Mouse (Mus musculus) heart, postnatal 25 days (tissue): Measurements from ENCODE around the gene Dmxl2. TPM values are rescaled to one million over a fixed set of nuclear protein-coding genes. Genes with fewer than 3 reads are reported as not detected.

Experiments
- DNase-seq: peaks from one replicate; pipeline ENCODE4 v3.0.0; 2022; ENCODE audit warnings: low spot score
- intact Hi-C: fragments of 180-260 bp; cut with DNase I; formaldehyde crosslinking; loops from one replicate; pipeline ENCODE4 v1.15.1; 2025
- total RNA-seq, 2 experiments: library from RNA; stranded (reverse); gene quantifications; 2 replicates each; pipeline ENCODE4 v1.2.3; 2021

Dmxl2 gene
- total RNA-seq, 2 experiments from 2014 or later, result 18.5 to 20.0 TPM

DNA sequence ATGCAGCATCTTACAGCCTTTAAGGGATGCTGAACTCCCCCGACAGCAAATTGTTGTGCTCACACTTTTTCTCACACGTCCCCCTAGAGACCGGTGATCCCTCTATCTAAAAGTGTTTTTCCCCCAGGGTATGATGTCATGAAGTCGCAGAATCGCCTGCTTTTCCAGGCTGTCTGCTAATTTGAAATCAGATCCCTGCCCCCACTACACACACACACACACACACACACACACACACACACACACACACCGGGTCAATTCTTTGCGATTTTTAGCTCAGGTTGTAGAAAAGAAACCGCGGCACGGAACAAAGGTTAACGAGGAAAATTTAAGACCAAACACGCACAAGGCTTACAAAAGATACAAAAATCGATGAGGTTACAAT is 677 bp upstream of the Dmxl2 start:
- intact Hi-C loops, result loop anchor here (5.0 kb wide), 1 partner anchor 85 kb away; the partner anchor contains the start of gene Idh3a
- no peak for DNase-seq

DNA sequence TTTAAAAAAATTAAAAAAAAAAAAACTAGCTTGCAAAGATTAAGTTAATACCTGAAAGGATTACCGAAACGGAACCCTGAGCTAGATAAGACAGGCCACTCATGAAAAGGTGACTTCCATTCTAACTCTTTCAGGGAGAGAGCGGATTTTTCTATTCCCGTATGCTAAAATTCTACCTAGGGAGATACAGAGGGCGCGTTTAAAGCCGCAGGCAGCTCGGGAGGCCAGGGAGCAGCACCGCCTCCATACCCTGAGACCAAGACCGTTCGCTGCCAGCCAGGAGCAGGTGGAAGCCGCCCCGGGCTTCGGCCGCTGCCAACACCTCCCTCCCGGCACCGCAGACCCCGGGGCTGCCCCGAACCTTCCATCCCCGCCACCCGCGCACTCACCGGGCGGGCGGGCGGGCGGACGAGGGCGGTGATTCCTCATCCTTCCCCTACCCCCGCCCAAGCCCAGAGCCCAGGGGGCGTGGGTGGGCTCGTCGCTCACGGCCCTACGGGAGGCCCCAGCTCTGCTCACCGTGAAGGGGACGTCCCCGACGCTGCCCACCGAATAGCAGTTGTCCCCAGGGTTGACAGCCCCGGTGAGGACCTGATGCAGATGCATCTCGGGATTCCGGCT is 484 bp downstream of the Dmxl2 start:
- intact Hi-C loops, result loop anchor here (5.0 kb wide), 1 partner anchor 86 kb away; the partner anchor contains the start of gene Idh3a
- peak; percentile 8 for DNase-seq

DNA sequence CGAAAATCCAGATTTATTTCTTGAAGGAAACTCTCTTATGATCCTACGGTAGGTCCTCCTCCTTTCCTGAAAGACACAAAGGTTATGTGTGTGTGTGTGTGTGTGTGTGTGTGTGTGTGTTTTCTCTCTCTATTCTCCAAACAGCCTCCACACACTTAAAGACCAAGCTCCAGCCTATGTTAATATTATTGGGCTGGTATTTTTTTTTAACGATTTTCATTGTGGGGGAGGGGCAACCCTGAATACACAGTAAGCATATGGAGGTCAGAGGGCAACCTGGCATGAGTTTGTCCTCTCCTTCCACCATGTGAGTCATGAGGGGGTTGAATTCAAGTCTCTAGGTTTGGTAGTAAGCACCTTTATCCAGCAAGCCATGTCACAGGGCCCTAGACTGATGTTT is 1.6 kb downstream of the Dmxl2 start:
- intact Hi-C loops, result loop anchor here (5.0 kb wide), 1 partner anchor 88 kb away; the partner anchor contains the start of gene Idh3a
- DNase-seq, result no peak

DNA sequence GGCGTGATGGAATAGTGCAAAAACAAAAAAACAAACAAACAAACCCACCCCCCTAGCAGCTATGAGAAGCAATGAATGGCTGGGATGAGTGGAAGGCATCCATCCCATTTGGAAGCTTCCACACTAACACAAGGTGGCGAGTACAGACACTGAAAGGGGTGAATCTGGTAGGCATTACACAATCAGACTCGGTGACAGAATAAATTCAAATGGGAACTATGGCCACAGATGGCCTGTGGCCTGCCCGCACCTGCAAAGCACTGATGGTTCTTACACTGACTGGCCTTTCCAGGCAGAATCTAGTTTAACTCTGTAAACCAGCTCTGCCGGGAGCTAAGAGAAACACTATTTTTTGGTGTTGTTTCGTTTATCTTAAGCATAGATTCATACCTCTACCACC is 2.1 kb downstream of the Dmxl2 start:
- no peak for DNase-seq
- intact Hi-C loops, result no loop called here

DNA sequence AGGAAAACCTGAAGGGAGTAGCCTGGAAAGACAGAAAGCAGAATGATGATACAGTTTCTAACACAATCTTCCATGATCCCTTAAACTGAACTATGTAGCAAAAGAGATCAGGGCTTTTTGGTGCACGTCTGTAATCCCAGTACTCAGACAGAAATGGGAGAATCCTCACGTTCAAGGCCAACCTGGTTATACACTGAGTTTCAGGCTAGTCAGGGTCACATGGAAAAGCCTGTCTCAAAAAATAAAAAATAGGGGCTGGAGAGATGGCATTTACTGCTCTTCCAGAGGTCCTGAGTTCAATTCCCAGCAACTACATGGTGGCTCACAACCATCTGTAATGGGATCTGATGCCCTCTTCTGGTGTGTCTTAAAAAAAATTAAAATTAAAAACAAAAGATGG is 11.0 kb downstream of the Dmxl2 start:
- intact Hi-C loops, result no loop called here
- no peak for DNase-seq

DNA sequence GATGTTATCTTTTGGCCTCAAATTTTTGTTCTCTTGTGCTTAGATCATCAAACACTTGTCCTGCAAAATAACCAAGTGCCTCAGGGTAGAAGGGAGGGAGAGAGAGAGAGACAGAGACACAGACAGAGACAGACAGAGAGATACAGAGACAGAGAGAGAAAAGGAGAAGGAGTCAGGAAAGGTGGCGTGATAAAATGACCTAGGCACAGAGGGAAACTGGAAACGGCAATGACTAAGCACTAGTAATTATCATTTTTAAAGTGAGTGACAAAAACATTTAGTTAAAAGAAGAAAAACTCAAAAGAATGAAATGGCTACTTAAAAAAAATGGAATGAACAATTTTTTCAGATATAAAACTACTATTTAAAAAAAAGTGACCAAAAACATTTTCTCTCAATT is 11.8 kb downstream of the Dmxl2 start:
- intact Hi-C loops, result no loop called here
- DNase-seq, result no peak

DNA sequence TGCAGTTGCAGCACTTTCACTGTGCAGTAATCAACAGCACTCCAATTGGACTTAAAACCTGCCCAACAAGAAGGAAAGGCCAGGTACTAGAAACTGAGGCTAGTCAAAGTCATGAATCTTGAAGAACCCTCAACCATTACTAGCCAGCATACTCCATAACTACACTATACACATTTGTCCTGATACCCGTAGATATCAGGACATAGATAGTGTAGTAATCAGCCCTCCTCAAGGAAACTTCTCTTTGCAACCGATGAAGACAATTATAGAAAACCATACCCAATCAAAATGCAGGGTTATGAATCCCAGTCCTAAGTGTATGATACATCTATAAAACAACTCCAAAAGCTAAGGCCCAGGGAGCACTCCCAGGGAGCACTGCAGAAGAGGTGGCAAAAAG is 16.5 kb downstream of the Dmxl2 start:
- intact Hi-C loops, result no loop called here
- DNase-seq, result no peak

DNA sequence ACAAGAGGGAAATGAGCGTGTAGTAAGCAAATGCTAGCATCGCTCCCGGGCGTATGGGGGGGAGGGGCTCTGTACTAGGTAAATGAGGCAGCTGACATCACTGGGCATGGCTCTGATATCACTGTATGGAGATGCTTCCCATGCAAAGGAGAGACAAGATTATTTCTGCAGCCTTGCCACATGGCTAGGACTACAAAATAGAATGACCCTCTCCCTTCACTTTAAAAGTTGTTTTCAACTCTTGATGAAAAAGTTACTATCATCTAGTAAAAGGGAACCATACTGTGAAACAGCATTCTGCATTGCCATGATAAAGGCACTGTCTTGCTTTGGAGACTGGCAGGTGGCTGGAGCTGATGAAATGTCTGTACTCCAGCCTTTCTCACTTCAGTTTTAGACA is 18.2 kb downstream of the Dmxl2 start:
- no peak for DNase-seq
- intact Hi-C loops, result no loop called here

DNA sequence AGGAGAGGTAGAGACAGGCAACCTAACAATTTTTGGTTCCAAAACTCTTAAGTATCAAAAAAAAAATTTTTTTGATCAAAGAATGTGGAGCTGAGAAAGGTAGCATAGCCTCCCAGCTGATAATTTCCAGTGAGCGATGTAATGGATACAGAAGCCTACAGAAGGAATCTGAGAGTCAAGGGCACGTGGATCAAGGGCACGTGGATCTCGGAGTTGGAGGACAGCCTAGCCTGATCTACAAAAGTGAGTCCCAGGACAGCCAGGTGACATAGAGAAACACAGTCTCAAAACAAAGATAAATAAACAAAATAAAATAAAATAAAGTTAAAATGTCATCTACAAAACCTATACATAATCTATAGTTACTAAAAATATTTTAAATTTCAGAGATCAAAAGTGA is 18.7 kb downstream of the Dmxl2 start:
- no peak for DNase-seq
- intact Hi-C loops, result no loop called here

DNA sequence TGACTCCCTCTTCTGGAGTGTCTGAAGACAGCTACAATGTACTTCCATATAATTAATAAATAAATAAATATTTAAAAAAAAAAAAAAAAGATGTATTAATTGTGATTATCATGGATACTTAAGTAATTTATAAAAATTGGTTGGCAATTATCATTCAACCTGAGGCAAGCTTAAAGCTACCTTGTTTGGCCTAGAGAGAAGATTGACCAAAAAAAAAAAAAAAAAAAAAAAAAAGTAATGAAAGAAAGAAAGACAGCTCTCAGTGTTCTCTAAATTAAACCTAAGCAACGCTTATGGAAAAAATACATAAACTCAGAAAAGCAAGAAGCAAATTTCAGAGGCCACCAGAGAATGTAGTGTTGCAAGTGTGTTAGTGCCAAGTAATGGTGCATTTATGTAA is 22.4 kb downstream of the Dmxl2 start:
- intact Hi-C loops, result loop anchor here (2.0 kb wide), 1 partner anchor 78 kb away; no protein-coding TSS in a partner anchor

DNA sequence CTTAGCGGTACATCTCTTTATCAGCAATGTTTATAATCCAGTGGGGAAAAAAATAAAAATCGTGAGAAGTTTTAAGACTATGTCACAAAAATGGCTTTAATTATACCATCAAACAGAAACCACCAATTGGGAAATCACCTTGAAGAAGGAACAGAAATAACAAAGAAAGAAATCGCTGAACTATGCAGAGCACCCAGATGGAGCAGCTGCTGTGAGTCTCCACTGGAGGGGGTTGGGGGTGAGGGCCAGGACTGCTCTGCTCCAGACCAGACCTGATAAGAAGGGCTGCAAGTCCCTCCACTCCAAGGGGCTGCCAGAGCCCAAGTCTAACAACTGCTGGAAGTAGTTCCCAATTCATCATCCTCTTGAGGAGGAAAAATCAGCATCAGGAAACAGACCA is 23.3 kb downstream of the Dmxl2 start:
- intact Hi-C loops, result loop anchor here (2.0 kb wide), 1 partner anchor 79 kb away; no protein-coding TSS in a partner anchor
- DNase-seq, result no peak

More for the DNA sequence above, 22.4 kb downstream of the Dmxl2 start:
- DNase-seq, result no peak

DNA sequence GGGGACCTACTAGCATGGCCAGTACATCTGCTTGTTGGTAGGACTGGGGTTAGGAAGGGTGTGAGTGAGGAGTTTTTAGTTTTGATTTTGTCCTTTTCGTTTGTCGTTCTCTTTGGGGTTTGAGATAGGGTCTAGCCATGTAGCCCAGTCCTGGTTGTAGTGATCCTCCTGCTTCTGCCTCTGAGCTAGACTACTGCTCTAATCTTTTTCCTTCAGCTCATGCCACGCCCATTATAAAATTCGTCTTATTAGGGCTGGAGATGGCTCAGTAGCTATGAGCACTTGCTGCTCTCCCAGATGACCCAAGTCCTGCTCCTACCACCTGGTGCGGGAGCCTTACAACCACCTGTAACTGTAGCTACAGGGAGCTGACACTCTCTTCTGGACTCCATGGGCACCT is 26.9 kb downstream of the Dmxl2 start:
- no peak for DNase-seq
- intact Hi-C loops, result no loop called here

DNA sequence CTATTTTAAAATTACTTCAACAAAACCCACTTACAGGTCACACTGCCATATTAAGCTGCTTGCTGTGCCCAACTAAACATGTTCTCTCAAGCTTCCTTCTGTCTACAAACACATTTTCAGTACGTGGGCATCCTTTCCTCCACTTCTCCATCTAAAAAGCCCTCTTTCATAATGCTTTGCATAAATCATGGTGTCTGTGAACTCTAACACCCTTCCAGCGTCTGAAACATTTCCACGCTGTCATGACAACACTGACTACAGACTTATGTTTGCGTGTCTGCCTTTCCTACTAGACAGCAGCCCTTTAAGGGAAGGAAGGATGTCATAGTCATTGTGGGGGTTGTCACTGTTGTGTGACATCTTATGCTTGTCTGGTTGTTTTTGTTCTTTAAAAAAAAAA is 27.4 kb downstream of the Dmxl2 start:
- DNase-seq, result no peak
- intact Hi-C loops, result no loop called here

DNA sequence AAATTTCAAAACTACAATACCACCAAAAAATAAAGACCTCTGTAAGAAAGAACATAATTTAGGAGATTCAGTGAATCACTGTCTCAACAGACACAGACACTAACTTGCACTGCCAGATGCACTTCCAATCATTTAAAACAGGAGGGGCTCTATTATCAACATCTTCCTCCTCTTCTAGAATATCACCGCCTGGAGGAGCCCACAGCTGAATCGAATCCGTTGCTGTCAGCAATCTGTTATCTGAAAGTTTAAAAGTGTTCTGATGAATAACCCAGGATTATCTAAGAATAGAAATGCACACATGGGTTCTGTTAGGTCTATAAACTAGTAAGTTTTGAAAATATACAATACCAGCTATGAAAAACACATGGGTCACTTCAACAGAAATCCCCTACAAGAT is 28.6 kb downstream of the Dmxl2 start:
- no peak for DNase-seq
- intact Hi-C loops, result no loop called here

DNA sequence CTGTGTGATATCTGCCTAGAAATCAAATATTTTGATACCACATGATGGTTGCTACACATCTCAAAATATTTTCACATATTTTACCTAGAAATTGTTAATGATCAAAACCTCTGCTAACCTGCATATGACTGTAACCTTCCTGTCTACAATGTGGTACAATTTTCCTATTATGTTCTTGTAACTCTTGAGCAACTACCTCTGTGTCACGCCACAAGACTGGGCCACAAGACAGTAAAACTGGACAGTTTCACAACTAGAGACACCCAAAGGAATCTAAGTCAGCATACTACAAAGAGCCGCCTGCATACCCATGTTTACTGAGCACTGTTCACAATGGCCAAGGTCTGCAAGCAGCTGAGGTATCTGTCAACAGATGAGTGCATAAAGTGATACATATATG is 32.1 kb downstream of the Dmxl2 start:
- intact Hi-C loops, result no loop called here
- DNase-seq, result no peak

DNA sequence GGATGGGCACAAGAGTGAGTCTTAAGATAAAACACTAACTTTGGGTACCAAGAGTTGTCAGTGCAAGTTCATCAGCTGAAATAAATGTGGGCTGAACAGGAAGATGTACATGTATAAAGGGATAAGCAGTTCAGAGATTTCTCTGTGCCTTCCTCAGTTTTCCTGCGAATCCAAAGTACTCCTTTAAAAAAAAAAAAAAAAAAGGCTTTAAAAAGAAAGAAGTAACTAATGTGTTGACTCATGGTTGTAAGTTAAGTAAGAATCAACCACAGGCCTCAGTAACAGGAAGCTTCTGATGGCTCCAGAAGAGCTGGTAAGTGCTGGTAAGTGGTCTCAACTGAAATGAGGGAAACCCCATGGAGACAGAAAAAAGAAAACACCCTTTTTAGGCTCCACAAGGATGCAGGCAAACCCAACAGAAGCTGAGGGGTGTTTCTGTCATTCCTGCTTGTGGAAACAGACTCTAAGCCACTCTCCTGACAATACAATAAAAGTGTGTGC is 33.9 kb downstream of the Dmxl2 start:
- intact Hi-C loops, result no loop called here
- DNase-seq, result no peak

DNA sequence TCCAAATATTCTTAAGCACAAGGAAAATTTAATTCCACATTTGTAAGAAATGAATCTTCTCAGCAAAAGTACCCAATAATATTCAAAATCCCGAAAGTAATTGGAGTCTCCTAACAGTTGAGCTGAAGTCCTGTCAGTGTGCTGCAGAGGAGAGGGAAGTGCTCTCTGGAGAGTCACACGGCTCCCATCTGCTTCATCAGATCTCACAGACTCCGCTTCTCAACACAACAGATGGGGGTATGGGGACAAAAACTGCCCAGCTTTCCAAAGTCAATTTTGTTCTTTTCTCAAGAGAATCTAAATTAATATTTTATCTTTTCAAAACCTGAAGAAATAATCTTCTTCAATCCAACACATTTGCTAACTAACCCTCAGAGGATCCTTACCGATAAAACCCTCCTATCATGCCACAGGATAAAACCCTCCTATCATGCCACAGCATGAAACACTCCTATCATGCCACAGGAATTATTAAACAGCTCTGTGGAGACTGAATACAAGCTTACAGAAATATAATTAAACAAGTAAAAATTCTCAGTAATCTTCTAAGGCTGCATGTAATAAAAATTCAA is 37.9 kb downstream of the Dmxl2 start:
- no peak for DNase-seq
- intact Hi-C loops, result no loop called here

DNA sequence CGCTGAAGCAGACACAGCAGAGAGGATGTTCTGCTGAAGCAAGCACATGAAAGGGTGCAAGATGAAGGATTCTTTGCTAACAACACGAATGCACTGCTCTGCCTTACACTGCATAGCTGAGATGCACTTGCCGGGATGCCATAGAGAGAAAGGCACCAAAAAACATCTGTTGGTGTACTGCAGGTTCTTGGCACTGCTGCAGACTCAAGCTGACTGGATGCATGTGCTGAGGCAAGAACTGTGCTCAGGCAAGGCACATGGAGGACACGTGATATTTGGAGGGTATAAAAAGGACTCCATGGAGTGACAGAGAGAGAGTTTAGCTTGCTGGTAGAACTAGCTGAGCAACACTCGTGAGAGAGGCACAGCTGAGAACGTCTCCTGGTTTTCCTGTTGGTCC is 62.4 kb downstream of the Dmxl2 start:
- intact Hi-C loops, result loop anchor here (2.0 kb wide), 2 partner anchors 110 to 238 kb away; no protein-coding TSS in a partner anchor

DNA sequence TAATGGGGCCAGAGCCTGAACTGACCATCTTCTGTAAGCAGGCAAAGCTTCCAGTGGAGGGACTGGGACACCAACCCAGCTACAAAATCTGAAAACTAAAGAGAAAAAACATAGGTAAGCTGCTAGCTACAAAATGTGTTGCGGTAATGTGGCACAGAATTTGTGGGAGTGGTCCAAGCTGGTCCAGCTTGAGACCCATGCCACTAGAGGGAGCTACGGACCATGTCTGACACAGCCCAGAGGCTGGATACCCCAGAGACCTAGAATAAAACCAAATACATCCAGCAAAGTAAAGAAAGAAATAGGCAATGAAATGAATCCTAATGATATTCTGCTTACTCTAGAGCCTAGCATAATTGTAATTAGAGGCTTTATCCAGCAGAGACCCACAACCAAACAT is 63.2 kb downstream of the Dmxl2 start:
- intact Hi-C loops, result loop anchor here (2.0 kb wide), 2 partner anchors 111 to 239 kb away; no protein-coding TSS in a partner anchor
- no peak for DNase-seq

More for the DNA sequence above, 62.4 kb downstream of the Dmxl2 start:
- no peak for DNase-seq

DNA sequence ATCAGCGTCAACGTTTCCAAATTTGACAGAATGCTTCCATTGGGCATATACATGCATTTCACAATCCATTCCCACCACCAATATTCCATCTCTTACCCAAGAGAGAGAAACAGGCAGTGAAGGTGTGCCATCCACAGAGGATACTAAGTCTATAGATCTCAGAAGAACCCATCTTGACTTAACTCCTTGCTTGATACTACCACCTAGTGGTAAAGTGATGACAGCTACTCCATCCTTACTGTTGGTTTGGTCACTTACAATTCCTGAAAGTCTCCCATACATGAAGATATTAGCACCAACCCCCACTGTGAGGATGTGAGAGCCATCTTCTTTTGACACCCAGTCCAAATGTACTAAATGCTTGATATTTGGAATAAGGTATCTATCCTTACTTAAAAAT is 85.2 kb downstream of the Dmxl2 start:
- no peak for DNase-seq
- intact Hi-C loops, result no loop called here

DNA sequence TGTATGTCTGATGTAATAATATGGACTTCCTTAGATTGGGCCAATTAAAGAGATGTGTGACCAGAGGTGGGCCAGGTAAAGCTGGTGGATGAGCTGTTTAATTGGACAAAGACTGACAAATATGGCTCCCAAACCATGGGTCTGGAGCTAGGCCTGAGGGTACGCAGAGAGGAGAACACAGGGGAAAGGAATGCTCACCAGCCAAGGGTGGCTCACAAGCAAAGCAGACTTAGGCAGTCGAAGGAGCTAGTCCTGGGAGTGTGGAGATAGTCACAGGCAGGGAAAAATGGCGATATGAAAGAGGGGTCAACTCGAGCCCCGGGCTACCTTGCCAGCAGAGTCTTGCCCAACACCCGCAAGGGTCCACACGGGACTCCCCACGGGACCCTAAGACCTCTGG is 144.7 kb downstream of the Dmxl2 start:
- intact Hi-C loops, result no loop called here

DNA sequence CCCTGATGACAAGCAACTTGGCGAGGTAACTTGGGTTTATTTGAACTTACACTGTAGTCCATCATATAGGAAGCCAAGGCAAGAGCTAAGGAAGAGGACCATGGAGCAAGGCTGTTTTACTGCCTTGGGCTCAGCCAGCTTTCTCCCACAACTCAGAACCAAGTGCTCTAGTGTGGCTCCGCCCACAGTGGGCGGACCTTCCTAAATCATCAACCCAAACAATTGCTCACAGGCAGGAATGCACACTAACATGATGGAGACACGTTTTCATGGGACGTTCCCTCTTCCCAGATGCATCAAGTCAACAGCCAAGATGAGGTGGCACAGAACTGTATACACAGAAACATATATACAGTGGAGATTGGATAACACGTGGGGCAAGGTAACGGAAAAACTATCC is 159.4 kb downstream of the Dmxl2 start:
- intact Hi-C loops, result no loop called here

More for the DNA sequence above, 144.7 kb downstream of the Dmxl2 start:
- DNase-seq, result no peak

More for the DNA sequence above, 159.4 kb downstream of the Dmxl2 start:
- DNase-seq, result no peak
